ENCODE assay signal across 9 mouse cellular contexts in the genomic region with DNA sequence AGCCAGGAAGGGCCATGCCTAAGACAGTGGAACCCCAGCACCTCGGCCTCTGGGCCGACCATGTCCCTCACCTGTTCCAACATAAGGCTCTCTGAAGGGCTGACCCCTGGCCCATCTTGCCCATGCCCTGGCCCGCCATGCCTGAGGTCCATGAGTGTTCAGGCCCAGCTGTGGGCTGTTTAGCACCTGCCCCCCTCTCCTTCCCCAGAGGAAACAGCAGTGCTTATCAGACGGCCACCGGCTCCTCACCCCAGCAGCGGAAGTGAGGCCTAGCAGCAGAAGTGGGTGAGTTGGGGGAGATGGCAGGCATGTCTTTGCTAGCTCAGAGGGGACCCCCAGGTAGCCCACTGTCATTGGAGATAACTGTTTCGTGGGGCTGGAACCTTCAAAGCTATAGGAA. TPM values are rescaled to one million over a fixed set of nuclear protein-coding genes. Genes with fewer than 3 reads are reported as not detected.
DNase-seq lines count a peak whose midpoint lies in the region; ATAC-seq lines count a peak whose summit lies in the region.
"Had no signal": no experiment of that assay in that cellular context is flagged by ENCODE, and none has a peak within 500 bp of the region (broad histone marks: within the 10 kb centered on the region; RNA-seq: fewer than 3 reads in every experiment).

No protein-coding gene starts in this region.

- H3K9ac ChIP-seq in forebrain, embryonic 16.5 days (replicated peaks; ENCODE audit: low read depth, low read length) = no peak overlapping the region

- ATAC-seq in forebrain, embryonic 16.5 days = no peak
- 0 out of 2 replicates have a peak, but pooled peaks have one; percentile 9 for ATAC-seq in erythroblast, adult 5-6 weeks (replicated peaks; ENCODE audit: low FRiP score, poor library complexity, severe bottlenecking)
- peak; percentile 34 for ATAC-seq in megakaryocyte, adult 5-6 weeks (ENCODE audit: poor library complexity, severe bottlenecking)

- no peaks in the 10 kb centered on the region for H3K9me3 ChIP-seq in forebrain, embryonic 10.5 days
- H3K9me3 ChIP-seq in forebrain, embryonic 16.5 days (ENCODE audit: control insufficient read depth, low read length) = no peaks in the 10 kb centered on the region

- H3K4me1 ChIP-seq in forebrain, embryonic 10.5 days = peaks cover 66% of the 10 kb centered on the region
- H3K4me1 ChIP-seq in forebrain, embryonic 16.5 days (replicated peaks; ENCODE audit: control insufficient read depth, insufficient read depth, low read length) = peaks cover 5% of the 10 kb centered on the region

- H3K27me3 ChIP-seq in forebrain, embryonic 10.5 days (ENCODE audit: poor library complexity, severe bottlenecking) = no peaks in the 10 kb centered on the region
- no peaks in the 10 kb centered on the region for H3K27me3 ChIP-seq in forebrain, embryonic 16.5 days (replicated peaks; ENCODE audit: control insufficient read depth, insufficient read depth, low read length)

- no peak overlapping the region for H3K4me2 ChIP-seq in forebrain, embryonic 16.5 days (ENCODE audit: low read length)

- H3K27ac ChIP-seq in forebrain, embryonic 10.5 days = peak overlapping the region; percentile 86
- H3K27ac ChIP-seq in forebrain, embryonic 16.5 days (ENCODE audit: low read length) = no peak overlapping the region

- 81% methylated on average over 7 of the region's 7 CpGs for WGBS in forebrain, embryonic 10.5 days
- WGBS in forebrain, embryonic 16.5 days = 83% methylated on average over 7 of the region's 7 CpGs

- DNase-seq in forebrain, embryonic 10.5 days (ENCODE audit: extremely low spot score, low spot score) = no peak
- peak; percentile 91 for DNase-seq in 416B (ENCODE audit: low read depth)
- no peak for DNase-seq in left cerebral cortex, postnatal 10 days (ENCODE audit: extremely low spot score in 1 of 2, low spot score in 2 of 2)
- DNase-seq in layer of hippocampus, postnatal 36 days = no peak
- DNase-seq in right cerebral cortex, adult 2 months (ENCODE audit: low spot score in 2 of 2) = no peak
- DNase-seq: embryo, embryonic 11 days had no signal

- intact Hi-C loops in left cerebral cortex, postnatal 10 days (cut with DNase I) = no loop called here

- H3K36me3 ChIP-seq in forebrain, embryonic 10.5 days (replicated peaks) = peaks cover 32% of the 10 kb centered on the region
- H3K36me3 ChIP-seq in forebrain, embryonic 16.5 days (ENCODE audit: control insufficient read depth, insufficient read depth) = peaks cover 17% of the 10 kb centered on the region; the same call in 1 of the 2 replicates

- H3K4me3 ChIP-seq in forebrain, embryonic 10.5 days = peak overlapping the region; percentile 47; the same call in 1 of the 2 replicates
- no peak overlapping the region for H3K4me3 ChIP-seq in forebrain, embryonic 16.5 days (replicated peaks; ENCODE audit: low read length)

RNA-seq across cellular contexts. Expression of a gene that starts 0.9 kb away (rescaled TPM):
- 3.7 and 3.8 TPM in 2 replicates for polyA plus RNA-seq in forebrain, embryonic 10.5 days (2016; fragmentation: Nextera tagmentation; extraction: Ambion mirVana)
- polyA plus RNA-seq in forebrain, embryonic 16.5 days (2015; fragmentation: Nextera tagmentation; extraction: Ambion mirVana) = 0.60 and 0.62 TPM in 2 replicates
- total RNA-seq in erythroblast, adult 5-6 weeks (2015; ENCODE audit: low replicate concordance) = 4.2 and 4.8 TPM in 2 replicates
- total RNA-seq in erythroblast, adult 5-6 weeks (2017; ENCODE audit: low replicate concordance) = 4.3 and 7.0 TPM in 2 replicates
- total RNA-seq in megakaryocyte, adult 5-6 weeks (2015) = 16.5 and 18.2 TPM in 2 replicates
- total RNA-seq in megakaryocyte, adult 5-6 weeks (2017) = 26.7 and 27.7 TPM in 2 replicates
- 1 to 10 TPM in 1 of 2 experiments, under 1 TPM in 1; 0.63 to 1.2 TPM for total RNA-seq in left cerebral cortex, postnatal 10 days (2021)
- total RNA-seq in layer of hippocampus, postnatal 36 days (2021) = 1 to 10 TPM; 1.9 to 2.4 TPM

RNA-seq across cellular contexts. Expression of a gene that starts 10.0 kb away (rescaled TPM):
- 71.0 and 73.6 TPM in 2 replicates for polyA plus RNA-seq in forebrain, embryonic 10.5 days (2016; fragmentation: Nextera tagmentation; extraction: Ambion mirVana)
- polyA plus RNA-seq in forebrain, embryonic 16.5 days (2015; fragmentation: Nextera tagmentation; extraction: Ambion mirVana) = 162 and 163 TPM in 2 replicates
- 105 and 125 TPM in 2 replicates for total RNA-seq in erythroblast, adult 5-6 weeks (2015; ENCODE audit: low replicate concordance)
- total RNA-seq in erythroblast, adult 5-6 weeks (2017; ENCODE audit: low replicate concordance) = 58.0 and 68.8 TPM in 2 replicates
- 89.9 and 100 TPM in 2 replicates for total RNA-seq in megakaryocyte, adult 5-6 weeks (2015)
- 39.5 and 49.8 TPM in 2 replicates for total RNA-seq in megakaryocyte, adult 5-6 weeks (2017)
- 100 to 1,000 TPM; 229 to 234 TPM for total RNA-seq in left cerebral cortex, postnatal 10 days (2021)
- total RNA-seq in layer of hippocampus, postnatal 36 days (2021) = 100 to 1,000 TPM; 402 to 404 TPM

RNA-seq across cellular contexts. Expression of a gene that starts 46.7 kb away (rescaled TPM):
- polyA plus RNA-seq in forebrain, embryonic 10.5 days (2016; fragmentation: Nextera tagmentation; extraction: Ambion mirVana) = 48.4 and 48.9 TPM in 2 replicates
- 37.6 and 42.1 TPM in 2 replicates for polyA plus RNA-seq in forebrain, embryonic 16.5 days (2015; fragmentation: Nextera tagmentation; extraction: Ambion mirVana)
- 4.2 and 6.9 TPM in 2 replicates for total RNA-seq in erythroblast, adult 5-6 weeks (2015; ENCODE audit: low replicate concordance)
- 7.9 and 17.3 TPM in 2 replicates for total RNA-seq in erythroblast, adult 5-6 weeks (2017; ENCODE audit: low replicate concordance)
- total RNA-seq in megakaryocyte, adult 5-6 weeks (2015) = 10.1 and 10.5 TPM in 2 replicates
- total RNA-seq in megakaryocyte, adult 5-6 weeks (2017) = 7.8 and 8.3 TPM in 2 replicates
- 10 to 100 TPM; 24.8 to 25.8 TPM for total RNA-seq in left cerebral cortex, postnatal 10 days (2021)
- 10 to 100 TPM; 19.4 to 21.9 TPM for total RNA-seq in layer of hippocampus, postnatal 36 days (2021)

RNA-seq across cellular contexts. Expression of a gene that starts 49.1 kb away (rescaled TPM):
- 1,610 and 1,612 TPM in 2 replicates for polyA plus RNA-seq in forebrain, embryonic 10.5 days (2016; fragmentation: Nextera tagmentation; extraction: Ambion mirVana)
- 2,318 and 2,532 TPM in 2 replicates for polyA plus RNA-seq in forebrain, embryonic 16.5 days (2015; fragmentation: Nextera tagmentation; extraction: Ambion mirVana)
- 366 and 401 TPM in 2 replicates for total RNA-seq in erythroblast, adult 5-6 weeks (2015; ENCODE audit: low replicate concordance)
- total RNA-seq in erythroblast, adult 5-6 weeks (2017; ENCODE audit: low replicate concordance) = 384 and 542 TPM in 2 replicates
- 756 and 808 TPM in 2 replicates for total RNA-seq in megakaryocyte, adult 5-6 weeks (2015)
- total RNA-seq in megakaryocyte, adult 5-6 weeks (2017) = 735 and 795 TPM in 2 replicates
- 100 to 1,000 TPM; 320 to 336 TPM for total RNA-seq in left cerebral cortex, postnatal 10 days (2021)
- 100 to 1,000 TPM; 263 to 275 TPM for total RNA-seq in layer of hippocampus, postnatal 36 days (2021)

RNA-seq across cellular contexts. Expression of a gene that starts 50.2 kb away (rescaled TPM):
- polyA plus RNA-seq in forebrain, embryonic 10.5 days (2016; fragmentation: Nextera tagmentation; extraction: Ambion mirVana) = 2.1 and 2.4 TPM in 2 replicates
- polyA plus RNA-seq in forebrain, embryonic 16.5 days (2015; fragmentation: Nextera tagmentation; extraction: Ambion mirVana) = 6.6 and 8.7 TPM in 2 replicates
- total RNA-seq in erythroblast, adult 5-6 weeks (2015; ENCODE audit: low replicate concordance) = 1.0 and 2.5 TPM in 2 replicates
- total RNA-seq in erythroblast, adult 5-6 weeks (2017; ENCODE audit: low replicate concordance) = 1.3 TPM in 1 of 2 replicates, not detected in the other
- total RNA-seq in megakaryocyte, adult 5-6 weeks (2015) = 0.47 TPM in 1 of 2 replicates, not detected in the other
- total RNA-seq in megakaryocyte, adult 5-6 weeks (2017) = 0.07 TPM in 1 of 2 replicates, not detected in the other
- 1 to 10 TPM; 6.2 to 7.9 TPM for total RNA-seq in left cerebral cortex, postnatal 10 days (2021)
- total RNA-seq in layer of hippocampus, postnatal 36 days (2021) = 1 to 10 TPM; 4.4 to 4.6 TPM
